Mouse (Mus musculus) lung, embryonic 16.5 days (tissue): Measurements from ENCODE around the gene Nudt9. TPM values are rescaled to one million over a fixed set of nuclear protein-coding genes. Genes with fewer than 3 reads are reported as not detected.

ENCODE experiments used
- ATAC-seq: fragments of 200-750 bp; cut with Nextera tagmentation; 2 replicates; pipeline ENCODE4 v1.8.0; 2017; ENCODE audit warnings: low read depth, mild to moderate bottlenecking, moderate library complexity
- H3K27ac ChIP-seq: fragments of 300-500 bp; sonication (generic); 2 replicates; pipeline ENCODE4 v1.5.1; 2014; ENCODE audit warnings: mild to moderate bottlenecking, control low read depth, low read length
- H3K27me3 ChIP-seq: fragments of 300-500 bp; sonication (generic); 2 replicates; pipeline ENCODE4 v1.6.1; 2014; ENCODE audit warnings: low read depth, low read length, mixed read lengths; ENCODE audit not compliant: control insufficient read depth, insufficient read depth
- H3K36me3 ChIP-seq: fragments of 300-500 bp; sonication (generic); 2 replicates; pipeline ENCODE4 v1.6.1; 2014; ENCODE audit warnings: low read length; ENCODE audit not compliant: control insufficient read depth, insufficient read depth
- H3K4me1 ChIP-seq: fragments of 300-500 bp; sonication (generic); replicated peaks from 2 replicates; pipeline ENCODE4 v1.6.1; 2014; ENCODE audit warnings: low read length, mixed read lengths; ENCODE audit not compliant: control insufficient read depth, insufficient read depth
- H3K4me2 ChIP-seq: fragments of 300-500 bp; sonication (generic); 2 replicates; pipeline ENCODE4 v1.6.1; 2014; ENCODE audit warnings: low read depth, low read length, control low read depth
- H3K4me3 ChIP-seq: fragments of 300-500 bp; sonication (generic); 2 replicates; pipeline ENCODE4 v1.5.1; 2014; ENCODE audit warnings: mild to moderate bottlenecking, low read length, control low read depth
- H3K9ac ChIP-seq: fragments of 300-500 bp; sonication (generic); 2 replicates; pipeline ENCODE4 v1.6.1; 2014; ENCODE audit warnings: low read length, control low read depth
- H3K9me3 ChIP-seq: fragments of 300-500 bp; sonication (generic); 2 replicates; pipeline ENCODE4 v1.6.1; 2016; ENCODE audit warnings: low read length; ENCODE audit not compliant: control insufficient read depth
- WGBS: fragments of 180-500 bp; shearing (Covaris S2); extraction: QIAGEN DNeasy Blood & Tissue Kit; methylation state at CpG from one replicate; pipeline ENCODE4 v1.1.7; 2014; 5-methylcytosine and 5-hydroxymethylcytosine counted together
- polyA plus RNA-seq: library from polyadenylated mRNA; unstranded; fragments of >200 nt; fragmentation: Nextera tagmentation; extraction: Ambion mirVana; gene quantifications from 2 replicates; pipeline ENCODE4 v1.2.1, GENCODE M21; 2015

The Nudt9 gene
- polyA plus RNA-seq, 1 experiment from 2014 or later: 58.6 TPM

DNA sequence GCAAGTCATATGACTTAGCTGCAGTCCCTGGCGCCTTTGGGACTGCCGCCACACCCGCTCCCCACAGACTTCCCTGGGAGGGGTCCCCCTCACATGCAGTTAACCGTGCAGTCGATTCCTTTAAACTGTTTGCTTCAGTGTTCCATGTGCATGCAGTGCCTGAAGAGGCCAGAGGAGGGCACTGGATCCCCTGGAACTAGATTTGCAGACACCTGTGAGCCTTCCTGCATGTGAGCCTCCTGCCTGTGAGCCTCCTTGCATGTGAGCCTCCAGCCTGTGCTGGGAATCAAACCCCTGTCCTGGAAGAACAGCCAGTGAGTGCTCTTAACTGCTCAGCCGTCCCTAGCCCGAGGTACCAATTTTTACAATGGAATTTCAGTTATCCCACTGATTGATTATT, 22.6 kb downstream of the Nudt9 start:
- no peak for ATAC-seq
- peaks cover 9% of the 10 kb centered on the region for H3K36me3 ChIP-seq
- no peaks in the 10 kb centered on the region for H3K9me3 ChIP-seq
- H3K4me1 ChIP-seq: peaks cover 5% of the 10 kb centered on the region
- no peak overlapping the region for H3K4me3 ChIP-seq
- no peak overlapping the region for H3K4me2 ChIP-seq
- no peak overlapping the region for H3K9ac ChIP-seq
- H3K27me3 ChIP-seq: no peaks in the 10 kb centered on the region
- 81% methylated on average over 7 of the region's 7 CpGs for WGBS
- H3K27ac ChIP-seq: no peak overlapping the region

DNA sequence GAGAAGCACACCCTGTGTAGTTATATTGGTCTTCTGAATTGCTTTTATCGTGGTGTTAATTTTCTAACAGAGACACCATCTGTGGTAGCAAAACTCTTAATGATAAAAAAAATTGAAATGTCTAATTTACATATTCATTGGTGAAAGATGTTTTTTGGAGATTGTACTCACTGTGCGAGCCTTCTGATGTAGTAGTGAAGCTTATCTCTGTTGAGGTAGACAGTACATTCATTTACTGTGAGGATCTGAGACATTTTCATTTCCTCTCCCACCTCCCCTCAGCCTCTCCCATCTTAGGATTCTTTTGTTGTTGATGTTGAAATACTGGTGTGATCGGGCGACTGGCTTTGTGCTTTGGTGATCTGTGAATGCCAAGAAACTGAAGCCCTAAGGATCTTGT, 24.9 kb downstream of the Nudt9 start:
- H3K4me1 ChIP-seq: peaks cover 8% of the 10 kb centered on the region
- H3K9ac ChIP-seq: no peak overlapping the region
- H3K9me3 ChIP-seq: no peaks in the 10 kb centered on the region
- 77% methylated on average over 4 of the region's 4 CpGs for WGBS
- no peaks in the 10 kb centered on the region for H3K36me3 ChIP-seq
- no peak overlapping the region for H3K4me3 ChIP-seq
- H3K4me2 ChIP-seq: no peak overlapping the region
- no peak for ATAC-seq
- H3K27ac ChIP-seq: no peak overlapping the region
- no peaks in the 10 kb centered on the region for H3K27me3 ChIP-seq

DNA sequence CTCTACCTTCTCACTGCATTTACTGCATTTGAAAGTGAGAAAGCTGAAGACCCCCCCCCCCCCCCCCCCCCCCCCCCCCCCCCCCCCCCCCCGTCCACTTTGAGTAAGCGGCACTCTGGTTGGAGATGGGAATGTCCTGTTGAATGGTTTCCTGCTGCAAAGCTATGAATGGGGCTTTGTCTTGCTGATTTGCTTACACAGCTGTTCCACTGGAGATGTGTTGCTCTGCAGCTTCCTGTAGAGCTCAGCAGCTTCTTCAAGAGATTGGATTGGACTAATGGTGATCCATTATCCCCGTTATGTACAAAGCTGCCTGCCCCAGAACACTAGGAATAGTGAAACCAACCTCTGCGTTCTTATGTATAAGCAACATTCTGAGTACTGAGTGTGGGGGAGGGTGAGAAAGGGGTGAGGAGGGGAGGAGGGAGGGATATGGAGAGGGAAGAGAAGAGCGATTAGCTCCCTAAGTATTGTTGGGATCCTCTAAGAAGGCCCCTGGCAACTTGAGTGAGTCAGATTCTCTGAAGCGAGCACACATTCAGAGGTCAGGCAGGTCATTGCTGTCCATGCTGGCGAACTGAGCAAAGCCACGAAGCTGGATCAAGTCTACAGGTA, 26.3 kb downstream of the Nudt9 start:
- H3K27me3 ChIP-seq: no peaks in the 10 kb centered on the region
- no peaks in the 10 kb centered on the region for H3K9me3 ChIP-seq
- no peaks in the 10 kb centered on the region for H3K36me3 ChIP-seq
- peak overlapping the region; percentile 35; the same call in 1 of the 2 replicates for H3K4me2 ChIP-seq
- WGBS: 20% methylated on average over 6 of the region's 8 CpGs
- H3K27ac ChIP-seq: peak overlapping the region; percentile 68
- peak; percentile 88 for ATAC-seq
- peaks cover 8% of the 10 kb centered on the region for H3K4me1 ChIP-seq
- no peak overlapping the region for H3K4me3 ChIP-seq
- H3K9ac ChIP-seq: 0 out of 2 replicates have a peak overlapping the region, but pooled peaks have one; percentile 24

DNA sequence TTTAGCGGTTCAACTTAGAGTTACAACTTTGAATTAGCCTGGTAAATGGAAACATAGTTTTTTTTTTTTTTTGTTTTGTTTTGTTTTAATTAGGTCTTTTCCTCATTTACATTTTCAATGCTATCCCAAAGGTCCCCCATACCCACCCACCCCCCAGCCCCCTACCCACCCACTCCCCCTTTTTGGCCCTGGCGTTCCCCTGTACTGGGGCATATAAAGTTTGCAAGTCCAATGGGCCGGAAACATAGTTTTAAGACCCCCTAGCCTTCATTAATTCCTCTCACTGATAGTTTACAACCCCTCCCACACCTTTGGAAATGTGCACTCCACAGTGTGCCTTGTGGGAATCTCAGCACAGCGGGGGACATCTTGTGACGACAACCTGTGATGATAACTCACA, 27.5 kb downstream of the Nudt9 start:
- Histone ChIP-seq H3K27ac (no peak overlapping the region), H3K4me2 (no peak overlapping the region), H3K9me3 (no peaks in the 10 kb centered on the region), H3K36me3 (no peaks in the 10 kb centered on the region), H3K27me3 (no peaks in the 10 kb centered on the region), H3K4me3 (no peak overlapping the region), H3K9ac (no peak overlapping the region), H3K4me1 (peaks cover 8% of the 10 kb centered on the region)
- WGBS: 77% methylated on average over 5 of the region's 5 CpGs
- ATAC-seq: peak; percentile 84

DNA sequence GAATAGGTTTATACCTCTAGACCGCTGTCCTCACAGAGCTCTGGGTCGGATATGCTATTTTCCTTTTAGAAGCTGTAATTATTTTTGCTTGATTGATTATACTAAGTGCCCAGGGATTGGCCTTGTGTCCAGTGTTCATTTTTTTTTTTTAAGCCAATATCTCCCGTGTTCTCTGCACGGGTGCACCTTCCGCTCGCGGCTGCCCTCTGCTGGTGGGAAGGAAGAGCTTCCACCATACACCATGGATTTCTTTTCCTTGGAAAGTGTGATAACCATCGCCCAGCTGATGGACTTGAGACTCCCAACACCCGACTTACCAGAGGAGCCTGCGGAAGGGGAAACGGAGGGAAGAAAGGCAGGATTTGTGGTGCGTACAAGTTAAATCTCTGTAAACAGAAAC, 28.3 kb downstream of the Nudt9 start:
- H3K27ac ChIP-seq: no peak overlapping the region
- WGBS: 18% methylated on average over 12 of the region's 12 CpGs
- no peaks in the 10 kb centered on the region; the same call in 1 of the 2 replicates for H3K36me3 ChIP-seq
- H3K27me3 ChIP-seq: no peaks in the 10 kb centered on the region
- no peaks in the 10 kb centered on the region for H3K9me3 ChIP-seq
- peaks cover 8% of the 10 kb centered on the region for H3K4me1 ChIP-seq
- ATAC-seq: 0 out of 2 replicates have a peak, but pooled peaks have one; percentile 24
- H3K9ac ChIP-seq: no peak overlapping the region
- peak overlapping the region; percentile 58 for H3K4me2 ChIP-seq
- peak overlapping the region; percentile 34 for H3K4me3 ChIP-seq

DNA sequence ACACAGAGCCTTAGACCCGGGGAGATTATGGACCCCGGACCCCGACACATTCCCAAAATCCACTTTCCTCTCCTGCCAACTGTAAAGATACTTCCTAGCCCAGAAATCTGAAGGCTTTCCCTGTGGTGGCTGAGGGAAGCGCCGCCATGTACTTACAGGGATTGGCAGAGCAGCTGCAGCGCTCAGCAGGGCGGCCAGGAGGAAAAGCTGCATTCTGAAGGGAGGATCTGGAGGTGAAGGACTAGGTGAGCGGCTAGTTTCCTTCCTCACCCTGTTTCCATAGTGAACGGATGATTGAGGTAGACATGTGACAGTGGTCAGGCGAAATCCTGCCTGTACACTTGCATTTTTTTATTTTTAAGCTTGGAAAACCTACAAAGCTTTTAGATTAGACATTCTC, 30.3 kb downstream of the Nudt9 start:
- H3K9ac ChIP-seq: no peak overlapping the region
- no peaks in the 10 kb centered on the region for H3K27me3 ChIP-seq
- peaks cover 5% of the 10 kb centered on the region for H3K36me3 ChIP-seq
- H3K4me1 ChIP-seq: peaks cover 8% of the 10 kb centered on the region
- H3K4me2 ChIP-seq: no peak overlapping the region
- 30% methylated on average over 10 of the region's 10 CpGs for WGBS
- ATAC-seq: no peak
- no peak overlapping the region for H3K27ac ChIP-seq
- H3K4me3 ChIP-seq: no peak overlapping the region
- H3K9me3 ChIP-seq: no peaks in the 10 kb centered on the region

DNA sequence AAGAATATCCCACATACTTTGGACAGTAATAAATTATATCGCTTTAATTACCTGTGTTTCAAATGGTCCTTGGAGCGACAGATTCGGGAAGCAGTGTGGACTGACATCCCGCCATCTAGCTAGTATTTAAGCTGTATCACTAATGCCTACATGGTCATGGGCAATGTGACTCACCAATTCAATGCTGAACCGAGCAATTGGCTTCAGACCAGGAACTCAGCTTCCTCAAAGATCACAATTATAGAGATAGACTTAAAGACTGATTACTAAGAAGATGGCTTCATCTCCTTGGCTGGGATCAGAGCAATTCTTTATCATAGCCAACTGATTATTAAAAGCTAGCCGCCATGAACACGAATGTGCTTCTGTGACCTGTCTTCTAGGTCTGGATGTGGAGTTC, 31.4 kb downstream of the Nudt9 start, which contains the start of gene Gm17660:
TSS of gene Gm17660 (minus strand) at position 101 of the 400 bp plus-strand sequence.
- H3K27ac ChIP-seq: no peak within 1 kb of the TSS
- no peaks in the 10 kb centered on the region for H3K9me3 ChIP-seq
- WGBS: 93% methylated on average over 7 of the region's 7 CpGs
- H3K4me3 ChIP-seq: no peak within 1 kb of the TSS
- no peak within 1 kb of the TSS for H3K9ac ChIP-seq
- no peak for ATAC-seq
- no peaks in the 10 kb centered on the region for H3K27me3 ChIP-seq
- peaks cover 6% of the 10 kb centered on the region for H3K4me1 ChIP-seq
- H3K4me2 ChIP-seq: no peak within 1 kb of the TSS
- peaks cover 10% of the 10 kb centered on the region for H3K36me3 ChIP-seq

DNA sequence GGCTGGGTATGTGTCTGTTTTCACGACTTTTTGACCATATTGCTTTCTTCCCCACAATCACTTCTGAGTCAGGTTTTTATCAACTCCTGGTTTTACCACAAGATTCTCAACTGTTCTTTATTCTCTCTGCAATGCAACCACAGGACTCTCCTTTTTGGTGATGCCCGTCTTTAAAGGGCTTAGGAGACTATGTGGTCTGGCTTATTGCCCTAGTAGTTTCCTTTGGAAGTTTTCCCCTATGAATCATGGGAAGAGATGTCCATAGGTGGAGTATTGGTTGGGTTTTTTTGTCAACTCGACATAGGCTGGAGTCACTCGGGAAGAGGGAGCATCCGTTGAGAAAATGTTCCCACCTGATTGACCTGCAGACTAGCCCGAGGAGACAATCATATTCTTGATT, 34.6 kb downstream of the Nudt9 start:
- H3K27me3 ChIP-seq: no peaks in the 10 kb centered on the region
- H3K9ac ChIP-seq: no peak overlapping the region
- WGBS: 82% methylated on average over 6 of the region's 6 CpGs
- H3K4me2 ChIP-seq: no peak overlapping the region
- no peak for ATAC-seq
- H3K4me1 ChIP-seq: no peaks in the 10 kb centered on the region
- H3K27ac ChIP-seq: no peak overlapping the region
- H3K36me3 ChIP-seq: peaks cover 28% of the 10 kb centered on the region
- no peak overlapping the region for H3K4me3 ChIP-seq
- no peaks in the 10 kb centered on the region for H3K9me3 ChIP-seq

DNA sequence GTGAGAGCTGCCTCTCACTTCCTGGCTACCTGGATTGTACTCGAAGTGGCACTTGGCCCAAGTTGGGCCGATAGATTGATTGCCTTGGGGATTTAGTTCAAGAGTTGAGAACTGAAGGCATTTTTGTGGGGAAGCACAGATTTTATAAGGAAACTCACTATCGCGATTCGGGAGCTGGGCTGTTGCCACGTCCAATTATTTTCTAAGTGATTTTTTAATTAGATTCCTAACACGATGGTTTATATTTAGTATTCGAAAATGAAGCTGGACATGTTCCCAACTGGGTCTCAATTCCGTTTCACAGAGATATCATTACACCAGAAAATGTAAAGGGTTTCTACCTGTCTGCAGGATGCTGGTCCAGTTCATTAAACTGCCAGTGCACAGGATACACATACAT, 39.3 kb downstream of the Nudt9 start:
- 86% methylated on average over 9 of the region's 9 CpGs for WGBS
- H3K4me1 ChIP-seq: no peaks in the 10 kb centered on the region
- no peaks in the 10 kb centered on the region for H3K27me3 ChIP-seq
- H3K4me3 ChIP-seq: no peak overlapping the region
- H3K9me3 ChIP-seq: no peaks in the 10 kb centered on the region
- no peak overlapping the region for H3K9ac ChIP-seq
- no peak overlapping the region for H3K27ac ChIP-seq
- no peak overlapping the region for H3K4me2 ChIP-seq
- no peak for ATAC-seq
- peaks cover 55% of the 10 kb centered on the region for H3K36me3 ChIP-seq
